In genomic region chr9:65100991-65101685, GRCm38 (mm10) we compare ENCODE assay signal across 8 mouse cellular contexts. TPM values are rescaled to one million over a fixed set of nuclear protein-coding genes. Genes with fewer than 3 reads are reported as not detected.
DNase-seq lines count a peak whose midpoint lies in the region; ATAC-seq and TF ChIP-seq lines count a peak whose summit lies in the region.

Igdcc4 (plus strand) TSS chr9:65101486.

- no peak for DNase-seq in lung, adult 18-20 months
- DNase-seq in forebrain, embryonic 11.5 days (ENCODE audit: low spot score), result peak; percentile 70
- peak; percentile 57 for DNase-seq in hindbrain, embryonic 11.5 days (ENCODE audit: low spot score)
- DNase-seq in right cerebral cortex, adult 2 months (ENCODE audit: low spot score in 2 of 2), result peak; percentile 31 to 39

- H3K4me3 ChIP-seq in lung, embryonic 15.5 days, result peak within 1 kb of the TSS; percentile 87
- H3K4me3 ChIP-seq in bone marrow macrophage, adult 2 months (ENCODE audit: insufficient read depth, low read length), result peak within 1 kb of the TSS; percentile 56
- peak within 1 kb of the TSS; percentile 61 for H3K4me3 ChIP-seq in forebrain, embryonic 11.5 days (ENCODE audit: low read depth, low read length)
- peak within 1 kb of the TSS; percentile 77 for H3K4me3 ChIP-seq in hindbrain, embryonic 11.5 days (ENCODE audit: low read depth, low read length)
- H3K4me3 ChIP-seq in limb, embryonic 15.5 days, result peak within 1 kb of the TSS; percentile 85

- H3K27me3 ChIP-seq in lung, embryonic 15.5 days, result no peaks in the 10 kb centered on the region
- no peaks in the 10 kb centered on the region for H3K27me3 ChIP-seq in forebrain, embryonic 11.5 days (ENCODE audit: control insufficient read depth, insufficient read depth, low read length)
- peaks cover 2% of the 10 kb centered on the region; the same call in 1 of the 2 replicates for H3K27me3 ChIP-seq in hindbrain, embryonic 11.5 days (ENCODE audit: control insufficient read depth, insufficient read depth, low read length)
- no peaks in the 10 kb centered on the region for H3K27me3 ChIP-seq in limb, embryonic 15.5 days

- 5% methylated on average over 13 of the region's 76 CpGs for WGBS in lung, embryonic 15.5 days
- 2% methylated on average over 41 of the region's 76 CpGs for WGBS in forebrain, embryonic 11.5 days
- 2% methylated on average over 35 of the region's 76 CpGs for WGBS in hindbrain, embryonic 11.5 days
- WGBS in limb, embryonic 15.5 days, result 2% methylated on average over 53 of the region's 76 CpGs

- no peak for TF ChIP-seq CTCF in bone marrow macrophage, adult 2 months (IDR thresholded peaks at IDR 0.05; ENCODE audit: low read depth, low read length)

- peak within 1 kb of the TSS; percentile 77 for H3K9ac ChIP-seq in lung, embryonic 15.5 days
- H3K9ac ChIP-seq in forebrain, embryonic 11.5 days (ENCODE audit: low read length), result peak within 1 kb of the TSS; percentile 74
- H3K9ac ChIP-seq in hindbrain, embryonic 11.5 days (ENCODE audit: low read depth, low read length), result peak within 1 kb of the TSS; percentile 90
- peak within 1 kb of the TSS; percentile 77 for H3K9ac ChIP-seq in limb, embryonic 15.5 days

- peak within 1 kb of the TSS; percentile 100 for H3K4me2 ChIP-seq in lung, embryonic 15.5 days
- peak within 1 kb of the TSS; percentile 99 for H3K4me2 ChIP-seq in forebrain, embryonic 11.5 days (ENCODE audit: low read depth, low read length, severe bottlenecking)
- peak within 1 kb of the TSS; percentile 99 for H3K4me2 ChIP-seq in hindbrain, embryonic 11.5 days (replicated peaks; ENCODE audit: low read depth, low read length)
- H3K4me2 ChIP-seq in limb, embryonic 15.5 days, result peak within 1 kb of the TSS; percentile 87

- no peaks in the 10 kb centered on the region for H3K36me3 ChIP-seq in lung, embryonic 15.5 days
- no peaks in the 10 kb centered on the region for H3K36me3 ChIP-seq in forebrain, embryonic 11.5 days (ENCODE audit: control insufficient read depth, insufficient read depth, low read length)
- no peaks in the 10 kb centered on the region for H3K36me3 ChIP-seq in hindbrain, embryonic 11.5 days (ENCODE audit: control insufficient read depth, insufficient read depth, low read length)
- H3K36me3 ChIP-seq in limb, embryonic 15.5 days, result no peaks in the 10 kb centered on the region

- peak; percentile 50 for ATAC-seq in lung, embryonic 15.5 days (ENCODE audit: borderline replicate concordance, extremely low read depth, low FRiP score, low TSS enrichment)
- ATAC-seq in forebrain, embryonic 11.5 days (replicated peaks; ENCODE audit: low FRiP score), result no peak
- peak; percentile 13; the same call in 1 of the 2 replicates for ATAC-seq in hindbrain, embryonic 11.5 days (ENCODE audit: low FRiP score)
- ATAC-seq in limb, embryonic 15.5 days (ENCODE audit: insufficient number of reproducible peaks, low FRiP score, low TSS enrichment, low read depth), result no peak
- ATAC-seq in erythroid progenitor cell, adult 5-6 weeks (replicated peaks; ENCODE audit: low FRiP score, poor library complexity, severe bottlenecking), result no peak

- H3K9me3 ChIP-seq in lung, embryonic 15.5 days, result no peaks in the 10 kb centered on the region
- H3K9me3 ChIP-seq in forebrain, embryonic 11.5 days (ENCODE audit: control insufficient read depth, low read length), result peaks cover 5% of the 10 kb centered on the region; the same call in 1 of the 2 replicates
- H3K9me3 ChIP-seq in hindbrain, embryonic 11.5 days (ENCODE audit: control insufficient read depth, low read length), result peaks cover 3% of the 10 kb centered on the region; the same call in 1 of the 2 replicates
- no peaks in the 10 kb centered on the region for H3K9me3 ChIP-seq in limb, embryonic 15.5 days

- H3K4me1 ChIP-seq in lung, embryonic 15.5 days, result peaks cover 19% of the 10 kb centered on the region
- H3K4me1 ChIP-seq in bone marrow macrophage, adult 2 months (ENCODE audit: control insufficient read depth, insufficient read depth, low read length), result no peaks in the 10 kb centered on the region
- H3K4me1 ChIP-seq in forebrain, embryonic 11.5 days (replicated peaks; ENCODE audit: control insufficient read depth, insufficient read depth, low read length), result peaks cover 8% of the 10 kb centered on the region
- H3K4me1 ChIP-seq in hindbrain, embryonic 11.5 days (replicated peaks; ENCODE audit: control insufficient read depth, insufficient read depth, low read length), result peaks cover 5% of the 10 kb centered on the region
- H3K4me1 ChIP-seq in limb, embryonic 15.5 days, result peaks cover 30% of the 10 kb centered on the region

- H3K27ac ChIP-seq in lung, embryonic 15.5 days, result peak within 1 kb of the TSS; percentile 81
- no peak within 1 kb of the TSS for H3K27ac ChIP-seq in bone marrow macrophage, adult 2 months (ENCODE audit: insufficient read depth, low read depth, low read length)
- peak within 1 kb of the TSS; percentile 66 for H3K27ac ChIP-seq in forebrain, embryonic 11.5 days (ENCODE audit: low read depth, low read length)
- H3K27ac ChIP-seq in hindbrain, embryonic 11.5 days (ENCODE audit: low read depth, low read length), result peak within 1 kb of the TSS; percentile 70
- peak within 1 kb of the TSS; percentile 93 for H3K27ac ChIP-seq in limb, embryonic 15.5 days

- TF ChIP-seq POLR2A in bone marrow macrophage, adult 2 months (IDR thresholded peaks at IDR 0.05; ENCODE audit: borderline replicate concordance, low read depth, low read length), result no peak

RNA-seq across cellular contexts. Expression of gene Igdcc4, which starts in this region (rescaled TPM):
- 14.4 and 14.6 TPM in 2 replicates for polyA plus RNA-seq in lung, embryonic 15.5 days (2015; fragmentation: Nextera tagmentation; extraction: Ambion mirVana)
- 0.15 TPM in 1 of 2 replicates, not detected in the other for polyA plus RNA-seq in bone marrow macrophage, adult 2 months (2012; ENCODE audit: insufficient read depth, insufficient read length, missing spikeins)
- 14.9 and 15.8 TPM in 2 replicates for polyA plus RNA-seq in forebrain, embryonic 11.5 days (2014; fragmentation: Nextera tagmentation; extraction: Ambion mirVana)
- polyA plus RNA-seq in hindbrain, embryonic 11.5 days (2014; fragmentation: Nextera tagmentation; extraction: Ambion mirVana), result 8.8 and 10.3 TPM in 2 replicates
- polyA plus RNA-seq in limb, embryonic 15.5 days (2015; fragmentation: Nextera tagmentation; extraction: Ambion mirVana), result 30.3 and 33.2 TPM in 2 replicates
- not detected in 2 replicates for total RNA-seq in erythroid progenitor cell, adult 5-6 weeks (2015; ENCODE audit: low replicate concordance)
- total RNA-seq in erythroid progenitor cell, adult 5-6 weeks (2017; ENCODE audit: low replicate concordance), result not detected in 2 replicates

Comparison
In these comparisons a context has a peak if more than half of its experiments do, and no peak if none do; other contexts are left out.
1. ATAC-seq: peak in lung, embryonic 15.5 days (single experiment) and hindbrain, embryonic 11.5 days (single experiment); none in forebrain, embryonic 11.5 days (single experiment), limb, embryonic 15.5 days (single experiment) and erythroid progenitor cell, adult 5-6 weeks (single experiment).
2. DNase-seq: peak in forebrain, embryonic 11.5 days (single experiment), hindbrain, embryonic 11.5 days (single experiment) and right cerebral cortex, adult 2 months (2 of 2); none in lung, adult 18-20 months (0 of 2).
3. Peak in every context shown above with its lines, with median percentiles within 50 percentile points of each other: H3K4me2 ChIP-seq, H3K4me3 ChIP-seq and H3K9ac ChIP-seq.